Mouse (Mus musculus) neutrophil, adult 59 days (primary cell): ENCODE measurements around the gene Izumo3. TPM values are rescaled to one million over a fixed set of nuclear protein-coding genes. Genes with fewer than 3 reads are reported as not detected.

Source experiments
- total RNA-seq, 2 experiments: library from RNA; stranded (reverse); gene quantifications; 1 replicate in 1 of 2; 2 replicates in 1 of 2; pipeline ENCODE4 v1.2.4; 2023

The Izumo3 gene
- not detected for total RNA-seq

DNA sequence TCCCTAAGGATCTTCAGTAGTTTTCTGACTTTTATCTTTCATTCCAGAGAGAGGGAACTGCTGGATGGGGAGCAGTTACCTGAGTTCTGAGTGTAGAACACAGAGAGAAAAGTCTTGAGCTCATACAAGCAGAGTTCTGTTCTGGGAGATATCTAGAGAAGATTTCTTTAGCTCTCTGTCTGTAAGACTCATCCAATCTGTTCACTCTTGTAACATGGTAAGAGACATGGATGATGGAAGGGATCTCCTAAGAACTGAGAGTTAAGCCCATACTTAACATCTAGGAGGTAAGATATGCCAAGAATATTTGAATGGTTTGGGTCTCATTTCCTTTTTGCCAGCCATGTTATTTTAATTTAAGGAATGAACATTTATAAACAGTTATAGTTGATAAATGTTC lies at the start of gene Izumo3:
TSS of gene Izumo3 (minus strand) at position 101 of the 400 bp plus-strand sequence.

GRCm38 (mm10) chr4:92191649-92192048 lies 44.6 kb upstream of the Izumo3 start, which contains the start of gene Gm12666:
Gene Gm12666 (minus strand): TSS chr4:92191749.

Other genes with a start within 250 kb of the Izumo3 start
- 1 to 10 TPM; 1.8 to 3.5 TPM for gene Gm12666, start 44.5 kb upstream of the Izumo3 start, total RNA-seq